Mouse (Mus musculus) hindbrain, embryonic 15.5 days (tissue): ENCODE measurements around the gene Stra6l. TPM values are rescaled to one million over a fixed set of nuclear protein-coding genes. Genes with fewer than 3 reads are reported as not detected.

Experiments
- ATAC-seq: fragments of 200-750 bp; cut with Nextera tagmentation; 2 replicates; pipeline ENCODE4 v1.8.0; 2017; ENCODE audit warnings: low read depth, moderate number of reproducible peaks, moderate TSS enrichment; ENCODE audit not compliant: low FRiP score
- H3K27ac ChIP-seq: fragments of 300-500 bp; sonication (generic); replicated peaks from 2 replicates; pipeline ENCODE4 v1.5.1; 2015; ENCODE audit warnings: mild to moderate bottlenecking, inconsistent platforms
- H3K27me3 ChIP-seq: fragments of 300-500 bp; sonication (generic); 2 replicates; pipeline ENCODE4 v1.6.1; 2015; ENCODE audit warnings: control low read depth, inconsistent platforms
- H3K36me3 ChIP-seq: fragments of 300-500 bp; sonication (generic); 2 replicates; pipeline ENCODE4 v1.6.1; 2015; ENCODE audit warnings: control low read depth, inconsistent platforms
- H3K4me1 ChIP-seq: fragments of 300-500 bp; sonication (generic); replicated peaks from 2 replicates; pipeline ENCODE4 v1.6.1; 2015; ENCODE audit warnings: control low read depth, inconsistent platforms
- H3K4me2 ChIP-seq: fragments of 300-500 bp; sonication (generic); 2 replicates; pipeline ENCODE4 v1.6.1; 2015; ENCODE audit warnings: moderate library complexity, mild to moderate bottlenecking, inconsistent platforms
- H3K4me3 ChIP-seq: fragments of 300-500 bp; sonication (generic); 2 replicates; pipeline ENCODE4 v1.5.1; 2015; ENCODE audit warnings: mild to moderate bottlenecking, inconsistent platforms
- H3K9ac ChIP-seq: fragments of 300-500 bp; sonication (generic); 2 replicates; pipeline ENCODE4 v1.6.1; 2015; ENCODE audit warnings: inconsistent platforms
- H3K9me3 ChIP-seq: fragments of 300-500 bp; sonication (generic); 2 replicates; pipeline ENCODE4 v1.6.1; 2016; ENCODE audit warnings: control low read depth, inconsistent platforms
- WGBS: fragments of 180-500 bp; shearing (Covaris S2); methylation state at CpG from one replicate; pipeline ENCODE4 v1.1.7; 2015; 5-methylcytosine and 5-hydroxymethylcytosine counted together
- polyA plus RNA-seq: library from polyadenylated mRNA; unstranded; fragments of >200 nt; fragmentation: Nextera tagmentation; extraction: Ambion mirVana; gene quantifications from 2 replicates; pipeline ENCODE4 v1.2.1, GENCODE M21; 2015

The Stra6l gene
- polyA plus RNA-seq, 1 experiment from 2014 or later = 0.35 TPM

DNA sequence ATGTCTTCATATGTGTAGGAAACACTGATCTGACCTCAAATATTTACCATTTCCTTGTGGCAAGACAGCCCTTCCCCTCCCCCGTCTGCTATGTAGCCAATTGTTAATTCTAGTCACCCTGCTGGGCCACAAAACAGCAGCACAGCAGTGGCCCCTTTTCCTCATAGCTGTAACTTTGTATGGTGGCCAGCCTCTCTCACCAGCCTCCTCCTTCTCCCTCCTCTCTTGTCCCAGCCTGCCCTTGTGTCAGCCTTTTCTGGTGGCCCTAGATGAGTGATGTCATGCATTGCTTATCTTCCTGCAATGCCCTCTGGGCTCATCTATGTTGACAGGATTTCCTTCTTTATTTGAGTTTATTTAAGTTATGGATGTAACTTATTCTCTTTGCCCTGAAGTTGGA lies 955 bp downstream of the Stra6l start:
- Histone ChIP-seq H3K36me3 (no peaks in the 10 kb centered on the region), H3K27ac (no peak overlapping the region), H3K9ac (no peak overlapping the region), H3K4me2 (no peak overlapping the region), H3K9me3 (no peaks in the 10 kb centered on the region), H3K4me3 (no peak overlapping the region), H3K4me1 (no peaks in the 10 kb centered on the region), H3K27me3 (0 out of 2 replicates have a peak, but pooled peaks cover 5% of the 10 kb centered on the region)
- 35% methylated on average over 1 of the region's 1 CpGs for WGBS
- ATAC-seq = no peak

DNA sequence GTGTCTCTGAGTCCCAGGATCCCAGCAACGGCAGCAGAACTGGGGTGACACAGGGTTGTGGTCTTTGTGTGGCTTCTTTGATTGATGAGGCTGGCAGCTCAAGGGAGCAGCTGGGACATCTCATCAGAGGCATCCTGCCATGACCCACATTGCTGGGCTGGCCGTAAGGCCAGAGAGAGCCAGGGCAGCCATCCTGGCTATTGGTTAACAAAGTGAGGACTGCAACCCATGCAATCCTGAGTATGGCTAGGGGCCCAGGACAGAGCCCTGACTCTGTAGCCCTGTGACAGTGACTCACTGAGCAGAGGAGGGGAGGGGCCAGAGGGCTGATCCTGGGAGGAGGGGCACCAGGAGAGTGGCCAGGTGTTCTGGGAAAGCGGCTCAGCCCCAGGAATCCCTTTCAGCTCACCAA lies 3.2 kb downstream of the Stra6l start:
- 16% methylated on average over 3 of the region's 3 CpGs for WGBS
- no peak overlapping the region for H3K4me2 ChIP-seq
- no peak overlapping the region for H3K9ac ChIP-seq
- H3K9me3 ChIP-seq = no peaks in the 10 kb centered on the region
- H3K4me1 ChIP-seq = no peaks in the 10 kb centered on the region
- no peak overlapping the region for H3K27ac ChIP-seq
- no peaks in the 10 kb centered on the region for H3K36me3 ChIP-seq
- peaks cover 9% of the 10 kb centered on the region; the same call in 1 of the 2 replicates for H3K27me3 ChIP-seq
- H3K4me3 ChIP-seq = no peak overlapping the region
- peak; percentile 80 for ATAC-seq

DNA sequence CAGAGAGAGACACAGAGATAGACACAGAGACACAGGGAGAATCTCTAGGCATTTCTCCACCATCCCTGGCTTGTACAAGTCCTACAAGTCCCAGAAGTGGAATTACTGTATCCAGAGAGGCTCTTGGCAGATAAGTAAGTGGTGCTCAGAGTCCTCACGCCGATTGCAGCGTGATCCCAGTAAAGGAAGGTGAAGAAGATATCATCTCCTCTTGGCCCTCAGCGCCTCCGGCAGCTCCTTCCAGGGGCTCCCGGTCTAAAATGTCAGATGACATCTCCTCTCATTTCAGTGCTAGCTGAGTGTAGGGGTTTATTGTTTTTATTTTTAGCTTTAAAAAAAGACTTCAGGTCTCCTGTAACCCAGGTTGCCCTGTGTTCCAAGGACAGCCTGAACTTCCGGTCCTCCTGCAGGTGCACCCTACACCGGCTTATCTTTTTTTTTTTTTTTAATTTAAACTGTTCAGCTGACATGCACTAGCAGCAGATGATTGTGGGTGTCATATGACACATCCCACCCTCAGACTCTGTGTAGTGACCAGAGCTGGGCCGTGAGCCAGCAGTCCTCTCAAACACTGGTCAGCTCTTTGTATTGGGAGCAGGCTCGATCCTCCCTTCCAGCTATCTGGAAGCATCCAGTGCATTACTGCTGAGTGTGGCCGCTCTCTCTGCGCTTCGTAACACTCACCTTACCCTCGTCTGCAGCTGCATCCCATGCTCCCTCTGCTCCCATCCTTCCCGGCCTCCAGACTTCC lies 5.2 kb downstream of the Stra6l start:
- Histone ChIP-seq H3K4me2 (no peak overlapping the region), H3K27ac (no peak overlapping the region), H3K27me3 (peaks cover 9% of the 10 kb centered on the region; the same call in 1 of the 2 replicates), H3K9ac (no peak overlapping the region), H3K4me3 (no peak overlapping the region), H3K36me3 (no peaks in the 10 kb centered on the region), H3K9me3 (no peaks in the 10 kb centered on the region), H3K4me1 (no peaks in the 10 kb centered on the region)
- ATAC-seq = no peak
- WGBS = 81% methylated on average over 15 of the region's 15 CpGs

DNA sequence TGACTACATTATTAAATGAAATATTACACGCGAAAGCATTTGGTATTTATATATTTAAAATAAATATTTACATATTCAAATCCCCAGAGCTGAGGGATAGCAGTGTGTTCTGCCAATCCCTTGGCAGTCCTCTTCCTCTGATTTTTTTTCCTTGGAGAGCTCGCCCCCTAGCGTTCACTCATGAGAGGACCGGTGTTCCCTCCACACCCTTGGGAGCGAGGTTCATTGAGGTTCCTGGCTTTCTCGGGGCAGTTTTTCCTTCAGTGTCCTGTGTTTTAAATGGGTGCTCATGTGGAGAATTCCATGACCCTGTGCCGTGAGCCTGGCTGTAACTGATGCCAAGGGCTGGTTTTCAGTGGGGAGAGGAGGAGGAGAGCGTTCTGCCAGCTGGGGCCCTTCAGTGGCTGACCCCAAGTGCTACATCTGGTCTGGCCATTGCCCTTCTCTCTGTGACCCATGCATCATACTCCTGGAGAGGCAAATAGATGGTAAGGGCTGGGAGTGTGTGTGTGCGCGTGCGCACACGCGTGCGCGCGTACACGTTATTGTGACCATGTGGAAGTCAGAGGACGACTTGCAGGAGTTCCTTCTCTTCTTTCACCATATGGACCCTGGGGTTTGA lies 7.5 kb downstream of the Stra6l start:
- Histone ChIP-seq H3K36me3 (no peaks in the 10 kb centered on the region), H3K4me2 (no peak overlapping the region), H3K27me3 (peaks cover 9% of the 10 kb centered on the region; the same call in 1 of the 2 replicates), H3K9ac (no peak overlapping the region), H3K27ac (no peak overlapping the region), H3K4me1 (no peaks in the 10 kb centered on the region), H3K9me3 (no peaks in the 10 kb centered on the region), H3K4me3 (no peak overlapping the region)
- peak; percentile 71; the same call in 1 of the 2 replicates for ATAC-seq
- 48% methylated on average over 19 of the region's 19 CpGs for WGBS

DNA sequence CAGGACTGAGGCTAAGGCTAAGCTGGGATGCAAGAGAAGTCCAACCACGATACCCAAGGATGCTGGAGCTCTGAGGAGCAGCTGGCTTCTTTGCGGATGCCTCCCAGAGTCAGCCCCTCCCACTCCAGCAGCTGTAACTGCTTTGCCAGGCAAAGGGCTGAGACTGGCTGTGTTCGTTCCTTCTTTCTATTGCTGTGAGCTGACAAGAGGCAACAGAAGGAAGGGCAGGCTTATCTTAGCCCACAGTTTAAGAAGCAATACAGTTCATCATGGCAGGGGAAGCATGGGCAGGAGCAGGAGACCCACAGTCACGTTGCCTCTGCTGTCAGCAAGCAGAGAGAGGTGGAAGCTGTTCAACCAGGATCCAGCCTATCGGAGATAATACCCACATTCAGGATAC lies 12.7 kb downstream of the Stra6l start:
- H3K27ac ChIP-seq = no peak overlapping the region
- H3K36me3 ChIP-seq = no peaks in the 10 kb centered on the region
- no peaks in the 10 kb centered on the region for H3K4me1 ChIP-seq
- H3K9ac ChIP-seq = no peak overlapping the region
- no peak overlapping the region for H3K4me2 ChIP-seq
- H3K4me3 ChIP-seq = no peak overlapping the region
- H3K27me3 ChIP-seq = peaks cover 2% of the 10 kb centered on the region; the same call in 1 of the 2 replicates
- no peak for ATAC-seq
- WGBS = 57% methylated on average over 5 of the region's 5 CpGs
- no peaks in the 10 kb centered on the region for H3K9me3 ChIP-seq

DNA sequence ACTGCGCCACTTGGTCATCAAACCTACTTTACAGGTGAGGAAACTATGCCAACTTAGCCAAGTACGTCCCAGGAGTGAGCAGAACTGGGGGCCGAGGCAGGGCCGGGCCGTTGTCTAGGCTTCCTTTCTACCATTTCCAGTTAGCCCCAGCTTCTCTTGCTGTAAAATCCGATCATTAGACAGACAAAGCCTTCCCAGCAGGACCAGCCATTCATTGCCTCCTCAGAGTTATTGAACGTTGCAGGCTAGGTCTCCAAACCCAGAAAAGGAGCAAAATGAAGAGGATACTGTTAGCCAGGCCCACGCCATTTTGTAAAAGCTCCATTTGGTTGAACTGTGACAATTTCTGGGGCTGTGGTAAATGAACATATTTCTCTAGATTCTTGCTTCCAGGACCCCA lies 19.0 kb downstream of the Stra6l start:
- H3K9ac ChIP-seq = no peak overlapping the region
- H3K4me1 ChIP-seq = no peaks in the 10 kb centered on the region
- H3K4me3 ChIP-seq = no peak overlapping the region
- H3K36me3 ChIP-seq = no peaks in the 10 kb centered on the region
- ATAC-seq = no peak
- H3K27ac ChIP-seq = no peak overlapping the region
- H3K27me3 ChIP-seq = 0 out of 2 replicates have a peak, but pooled peaks cover 3% of the 10 kb centered on the region
- no peaks in the 10 kb centered on the region for H3K9me3 ChIP-seq
- 49% methylated on average over 8 of the region's 8 CpGs for WGBS
- no peak overlapping the region for H3K4me2 ChIP-seq

DNA sequence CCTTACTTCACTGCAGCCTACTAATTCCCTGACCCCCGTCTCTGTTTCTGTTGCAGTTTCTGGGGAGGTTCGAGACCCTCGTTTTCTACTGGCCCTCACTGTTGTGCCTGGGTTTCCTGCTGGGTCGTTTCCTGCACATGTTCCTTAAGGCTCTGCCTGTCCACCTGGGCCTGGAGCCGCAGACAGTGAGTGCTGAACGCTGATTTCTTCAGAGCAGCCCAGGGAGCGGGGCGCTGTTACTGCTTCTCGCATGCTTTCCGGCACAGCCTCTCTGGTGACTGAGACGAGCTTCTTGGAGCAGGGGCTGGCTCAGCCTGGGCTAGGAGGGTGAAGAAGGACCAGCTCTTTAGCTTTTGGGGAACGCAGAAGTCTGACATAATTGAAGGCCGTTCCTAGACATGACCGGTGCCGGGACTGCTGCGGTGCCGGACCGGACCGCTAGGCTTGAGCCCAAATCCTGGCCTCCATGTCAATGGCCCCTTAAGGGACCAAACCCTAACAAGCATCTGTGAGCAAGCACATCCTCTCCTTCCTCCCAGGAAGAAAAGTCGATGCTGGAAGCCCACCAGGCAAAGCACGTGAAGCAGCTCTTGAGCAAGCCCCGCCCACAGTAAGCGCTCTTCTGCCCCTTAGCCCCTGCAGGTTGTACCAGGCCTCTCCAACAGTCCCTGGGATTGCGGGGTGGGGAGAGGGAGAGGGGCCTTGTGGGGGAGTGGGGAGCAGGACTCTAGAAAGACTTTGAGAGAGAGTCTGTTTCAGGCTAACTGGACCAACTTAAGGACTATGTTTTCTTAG lies 20.8 kb downstream of the Stra6l start:
- Histone ChIP-seq H3K36me3 (no peaks in the 10 kb centered on the region), H3K4me3 (no peak overlapping the region), H3K27ac (no peak overlapping the region), H3K9ac (no peak overlapping the region), H3K4me1 (no peaks in the 10 kb centered on the region), H3K27me3 (0 out of 2 replicates have a peak, but pooled peaks cover 3% of the 10 kb centered on the region), H3K4me2 (peak overlapping the region; percentile 26), H3K9me3 (no peaks in the 10 kb centered on the region)
- WGBS = 31% methylated on average over 24 of the region's 24 CpGs
- no peak for ATAC-seq

DNA sequence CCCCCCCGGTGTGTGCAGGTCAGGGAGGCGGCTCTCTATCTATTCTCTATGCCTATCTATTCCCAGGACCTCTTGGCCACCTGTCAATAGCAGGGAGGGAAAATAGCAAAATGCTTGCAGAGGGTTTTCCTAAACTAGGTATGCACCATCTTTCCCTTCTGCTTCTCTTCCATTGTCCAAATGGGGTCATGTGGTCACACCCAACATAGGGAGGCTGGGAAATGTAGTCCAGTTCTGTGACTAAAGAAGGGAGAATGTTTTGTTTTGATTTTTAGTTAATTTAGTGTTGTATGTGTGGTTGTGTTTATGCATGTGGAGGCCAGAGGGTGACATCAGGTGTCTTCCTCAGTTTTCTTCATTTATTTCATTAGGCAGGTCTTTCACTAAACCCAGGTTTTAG lies 23.7 kb downstream of the Stra6l start:
- 96% methylated on average over 2 of the region's 2 CpGs for WGBS
- no peak overlapping the region for H3K4me3 ChIP-seq
- H3K4me2 ChIP-seq = no peak overlapping the region
- no peaks in the 10 kb centered on the region for H3K9me3 ChIP-seq
- no peaks in the 10 kb centered on the region for H3K36me3 ChIP-seq
- no peaks in the 10 kb centered on the region for H3K4me1 ChIP-seq
- H3K27me3 ChIP-seq = 0 out of 2 replicates have a peak, but pooled peaks cover 3% of the 10 kb centered on the region
- H3K27ac ChIP-seq = no peak overlapping the region
- ATAC-seq = 0 out of 2 replicates have a peak, but pooled peaks have one; percentile 27
- no peak overlapping the region for H3K9ac ChIP-seq

DNA sequence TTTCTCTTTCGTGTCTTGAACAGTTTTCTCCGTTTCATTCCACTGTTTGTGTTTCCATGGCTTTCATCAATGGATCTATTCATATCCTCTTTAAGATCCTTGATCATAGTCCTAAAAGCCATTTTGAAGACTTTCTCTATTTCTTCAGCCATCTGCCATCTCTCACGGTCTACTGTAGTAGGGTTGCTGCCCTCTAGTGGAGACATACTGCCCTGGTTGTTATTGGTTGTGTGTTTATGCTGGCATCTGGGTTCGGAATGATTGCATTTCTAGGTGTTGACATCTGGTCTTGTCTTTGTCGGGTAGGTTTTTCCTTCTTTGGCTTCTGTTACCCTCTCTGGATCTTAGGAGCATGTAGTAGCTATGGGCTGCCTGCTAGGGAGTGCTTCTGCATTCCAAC lies 30.5 kb downstream of the Stra6l start:
- 44% methylated on average over 5 of the region's 5 CpGs for WGBS

DNA sequence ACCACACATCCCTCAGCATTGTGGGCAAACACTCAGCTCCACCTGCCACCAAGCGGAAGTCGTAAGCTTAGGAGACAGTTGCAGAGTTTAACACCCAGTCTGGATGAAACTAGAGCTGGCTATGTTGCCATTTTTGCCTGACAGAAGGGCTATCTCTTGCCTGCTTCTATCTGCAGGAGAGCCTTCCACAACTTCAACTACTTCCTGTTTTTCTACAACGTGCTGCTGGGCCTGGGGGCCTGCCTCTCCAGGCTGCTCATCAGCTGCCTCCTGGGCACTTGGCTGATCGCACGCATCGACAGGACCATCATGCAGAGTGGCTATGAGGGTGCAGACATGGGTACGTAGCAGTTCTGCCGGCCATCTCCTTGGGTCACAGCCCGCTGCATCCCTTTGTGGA lies 34.1 kb downstream of the Stra6l start:
- Histone ChIP-seq H3K4me3 (no peak overlapping the region), H3K4me1 (no peaks in the 10 kb centered on the region), H3K9ac (no peak overlapping the region), H3K27ac (no peak overlapping the region), H3K36me3 (no peaks in the 10 kb centered on the region), H3K9me3 (no peaks in the 10 kb centered on the region), H3K4me2 (no peak overlapping the region), H3K27me3 (no peaks in the 10 kb centered on the region)
- no peak for ATAC-seq
- 85% methylated on average over 9 of the region's 9 CpGs for WGBS

More for the DNA sequence above, 30.5 kb downstream of the Stra6l start:
- Histone ChIP-seq H3K27me3 (no peaks in the 10 kb centered on the region), H3K4me3 (no peak overlapping the region), H3K36me3 (no peaks in the 10 kb centered on the region), H3K9ac (no peak overlapping the region), H3K9me3 (no peaks in the 10 kb centered on the region), H3K27ac (no peak overlapping the region), H3K4me1 (no peaks in the 10 kb centered on the region), H3K4me2 (no peak overlapping the region)
- no peak for ATAC-seq

DNA sequence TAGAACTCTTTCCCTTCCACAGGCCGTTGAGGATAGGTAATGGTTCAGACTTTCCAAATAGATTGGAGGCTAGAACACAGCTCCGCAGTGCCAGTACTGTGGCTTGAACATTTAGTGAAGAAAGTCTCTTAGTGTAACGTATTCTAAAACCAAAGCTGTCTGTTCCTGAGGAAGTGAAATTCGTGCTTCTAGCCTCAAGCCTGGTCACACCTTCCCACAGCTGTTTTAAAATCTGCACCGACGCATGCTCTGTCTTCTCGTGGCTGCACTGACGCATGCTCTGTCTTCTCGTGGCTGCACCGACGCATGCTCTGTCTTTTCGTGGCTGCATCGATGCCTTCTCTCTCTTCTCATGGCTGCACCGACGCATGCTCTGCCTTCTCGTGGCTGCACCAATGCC lies 34.8 kb downstream of the Stra6l start:
- 93% methylated on average over 16 of the region's 16 CpGs for WGBS
- no peak overlapping the region for H3K9ac ChIP-seq
- no peaks in the 10 kb centered on the region for H3K9me3 ChIP-seq
- no peaks in the 10 kb centered on the region for H3K36me3 ChIP-seq
- no peak overlapping the region for H3K4me3 ChIP-seq
- no peaks in the 10 kb centered on the region for H3K27me3 ChIP-seq
- H3K4me2 ChIP-seq = no peak overlapping the region
- ATAC-seq = no peak
- no peak overlapping the region for H3K27ac ChIP-seq
- H3K4me1 ChIP-seq = no peaks in the 10 kb centered on the region

DNA sequence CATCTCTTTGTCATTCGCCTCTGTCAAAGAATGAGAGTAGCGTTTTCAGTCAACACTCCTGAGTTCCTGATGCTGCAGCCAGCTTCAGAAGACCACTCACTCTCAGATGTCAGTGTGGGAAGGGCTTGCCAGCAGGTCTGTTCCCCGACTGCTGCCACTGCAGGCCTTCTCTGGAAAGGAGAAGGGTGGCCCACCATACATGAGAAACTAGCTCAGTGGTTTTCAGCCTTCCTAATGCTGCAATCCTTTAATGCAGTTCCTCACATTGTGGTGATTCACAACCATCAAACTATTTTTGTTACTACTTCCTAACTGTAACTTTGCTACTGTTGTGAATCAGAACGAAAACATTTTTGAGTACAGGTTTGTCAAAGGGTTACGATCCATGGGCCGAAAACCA lies 41.0 kb downstream of the Stra6l start:
- Histone ChIP-seq H3K4me1 (peaks cover 8% of the 10 kb centered on the region), H3K4me2 (no peak overlapping the region), H3K27ac (no peak overlapping the region), H3K27me3 (no peaks in the 10 kb centered on the region), H3K36me3 (no peaks in the 10 kb centered on the region), H3K9me3 (no peaks in the 10 kb centered on the region), H3K9ac (no peak overlapping the region), H3K4me3 (no peak overlapping the region)
- 55% methylated on average over 6 of the region's 6 CpGs for WGBS
- no peak for ATAC-seq
